Mouse (Mus musculus) cerebral cortex, adult 2 months (tissue): Measurements from ENCODE around the gene Nbl1.

Source experiments
- whole genome bisulfite sequencing: fragments of 180-500 bp; shearing (Covaris S2); methylation state at CpG from one replicate; pipeline ENCODE4 v1.1.7; 2018; 5-methylcytosine and 5-hydroxymethylcytosine counted together

Nbl1 gene

GRCm38 (mm10) chr4:139100326-139100725, 7.5 kb upstream of the Nbl1 start:
- WGBS = 83% methylated on average over 8 of the region's 8 CpGs

GRCm38 (mm10) chr4:139096201-139096600, 3.4 kb upstream of the Nbl1 start:
- WGBS = 24% methylated on average over 5 of the region's 5 CpGs

GRCm38 (mm10) chr4:139095406-139095805, 2.6 kb upstream of the Nbl1 start:
- 60% methylated on average over 1 of the region's 1 CpGs for WGBS

- 42% methylated on average over 13 of the region's 13 CpGs for WGBS
Observed at GRCm38 (mm10) chr4:139093196-139093530, 370 bp upstream of the Nbl1 start.

- 9% methylated on average over 28 of the region's 28 CpGs for WGBS
Observed at GRCm38 (mm10) chr4:139091478-139092355, 1.1 kb downstream of the Nbl1 start.

- 85% methylated on average over 7 of the region's 7 CpGs for WGBS
Observed at GRCm38 (mm10) chr4:139091066-139091465, 1.7 kb downstream of the Nbl1 start.

GRCm38 (mm10) chr4:139090303-139090940, 2.4 kb downstream of the Nbl1 start:
- 84% methylated on average over 15 of the region's 15 CpGs for WGBS

GRCm38 (mm10) chr4:139088982-139089671, 3.7 kb downstream of the Nbl1 start:
- 79% methylated on average over 9 of the region's 9 CpGs for WGBS

- 84% methylated on average over 4 of the region's 4 CpGs for WGBS
Observed at GRCm38 (mm10) chr4:139086984-139087383, 5.8 kb downstream of the Nbl1 start.

GRCm38 (mm10) chr4:139086037-139086436, 6.8 kb downstream of the Nbl1 start:
- 10% methylated on average over 5 of the region's 5 CpGs for WGBS

- WGBS = 68% methylated on average over 11 of the region's 11 CpGs
Observed at GRCm38 (mm10) chr4:139085337-139085736, 7.5 kb downstream of the Nbl1 start.

GRCm38 (mm10) chr4:139082790-139083564, 9.8 kb downstream of the Nbl1 start:
- WGBS = 27% methylated on average over 12 of the region's 12 CpGs

GRCm38 (mm10) chr4:139081270-139081931, 11.4 kb downstream of the Nbl1 start:
- 51% methylated on average over 18 of the region's 18 CpGs for WGBS

- 81% methylated on average over 7 of the region's 7 CpGs for WGBS
Observed at GRCm38 (mm10) chr4:139080259-139080658, 12.5 kb downstream of the Nbl1 start.

GRCm38 (mm10) chr4:139079439-139079838, 13.4 kb downstream of the Nbl1 start:
- WGBS = 82% methylated on average over 11 of the region's 11 CpGs

GRCm38 (mm10) chr4:139078726-139079125, 14.1 kb downstream of the Nbl1 start:
- 30% methylated on average over 4 of the region's 4 CpGs for WGBS

- 24% methylated on average over 2 of the region's 2 CpGs for WGBS
Observed at GRCm38 (mm10) chr4:139078313-139078712, 14.5 kb downstream of the Nbl1 start.

- 35% methylated on average over 5 of the region's 5 CpGs for WGBS
Observed at GRCm38 (mm10) chr4:139075915-139076314, 16.9 kb downstream of the Nbl1 start.

GRCm38 (mm10) chr4:139075041-139075711, 17.6 kb downstream of the Nbl1 start, which contains the start of gene Htr6:
TSS of gene Htr6 (minus strand) at chr4:139075570.
- under 1% methylated on average over 77 of the region's 77 CpGs for WGBS

- WGBS = 31% methylated on average over 29 of the region's 29 CpGs
Observed at GRCm38 (mm10) chr4:139074060-139074459, 18.7 kb downstream of the Nbl1 start.

- 11% methylated on average over 4 of the region's 4 CpGs for WGBS
Observed at GRCm38 (mm10) chr4:139068287-139068686, 24.5 kb downstream of the Nbl1 start.
